Mouse (Mus musculus): ENCODE measurements around the gene Gm11562.

The Gm11562 gene

GRCm38 (mm10) chr11:99585096-99585495 is 35.1 kb downstream of the Gm11562 start:
- 51% methylated on average over 7 of the region's 7 CpGs for WGBS

GRCm38 (mm10) chr11:99583245-99583704 is 37.0 kb downstream of the Gm11562 start, which contains the start of gene Krtap1-4:
TSS of gene Krtap1-4 (minus strand) at chr11:99583654.
- WGBS, result 86% methylated on average over 5 of the region's 5 CpGs

DNA sequence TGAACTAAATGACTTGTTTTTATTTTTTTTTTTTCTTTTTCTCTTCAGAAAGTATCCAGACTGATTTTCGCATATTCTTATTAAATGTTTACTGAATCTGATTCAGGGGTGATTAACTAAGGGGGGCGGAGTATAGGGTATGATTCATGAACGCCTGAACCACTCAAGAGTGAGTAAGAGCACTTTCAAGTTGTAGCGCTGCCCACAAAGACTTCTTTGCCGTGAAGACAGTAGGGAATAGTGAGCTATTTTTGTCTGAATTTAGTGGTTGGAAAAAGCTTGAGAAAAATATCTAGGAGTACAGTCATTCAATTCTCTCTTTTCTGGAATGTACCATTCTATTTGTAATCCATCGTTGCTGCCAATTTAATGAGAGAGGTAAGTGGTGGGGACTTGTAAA is 38.7 kb downstream of the Gm11562 start:
- 44% methylated on average over 6 of the region's 6 CpGs for WGBS

DNA sequence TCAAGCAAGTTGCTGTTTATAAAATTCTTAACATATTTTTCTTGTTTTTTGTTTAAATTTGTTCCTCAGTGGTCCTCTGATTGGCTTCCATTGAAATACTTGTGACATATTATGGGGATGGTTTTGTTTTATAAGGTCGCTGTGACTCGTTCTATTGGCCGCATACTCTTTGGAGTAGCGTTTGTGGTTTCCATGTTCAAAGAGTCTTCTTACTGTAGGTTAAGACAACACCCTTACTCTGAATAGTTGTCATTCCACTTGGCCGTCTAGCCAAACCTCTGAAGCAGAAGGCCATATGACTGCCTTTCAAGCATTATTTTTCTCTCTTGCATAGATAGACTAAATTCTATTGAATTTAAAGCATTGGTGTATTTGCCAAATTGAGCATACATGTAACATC is 39.2 kb downstream of the Gm11562 start:
- WGBS, result 92% methylated on average over 5 of the region's 5 CpGs

- WGBS, result 82% methylated on average over 6 of the region's 6 CpGs
These were observed 39.6 kb downstream of the Gm11562 start, which contains the start of gene Krtap1-5 for GRCm38 (mm10) chr11:99580636-99581035. TSS of gene Krtap1-5 (minus strand) at chr11:99581016.

DNA sequence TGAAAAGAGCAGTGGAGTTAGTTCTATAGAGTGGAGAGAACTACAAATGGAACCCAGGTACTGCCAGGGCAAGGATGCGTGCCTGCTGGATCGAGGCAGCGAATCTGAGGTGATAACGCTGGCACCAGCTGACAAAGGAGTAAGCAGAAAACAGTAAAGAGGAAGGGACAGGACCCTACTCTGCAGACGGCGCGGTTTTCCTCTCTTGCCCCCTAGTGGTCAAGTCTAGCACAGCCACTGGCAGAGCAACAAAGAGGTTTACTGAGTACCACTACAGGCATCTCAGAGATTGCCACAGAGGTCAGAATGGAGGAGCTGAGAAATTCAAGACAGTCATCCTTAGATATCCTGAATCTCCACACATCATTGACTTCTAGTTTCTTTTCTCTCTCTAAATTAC is 46.1 kb downstream of the Gm11562 start:
- 7% methylated on average over 7 of the region's 7 CpGs for WGBS

DNA sequence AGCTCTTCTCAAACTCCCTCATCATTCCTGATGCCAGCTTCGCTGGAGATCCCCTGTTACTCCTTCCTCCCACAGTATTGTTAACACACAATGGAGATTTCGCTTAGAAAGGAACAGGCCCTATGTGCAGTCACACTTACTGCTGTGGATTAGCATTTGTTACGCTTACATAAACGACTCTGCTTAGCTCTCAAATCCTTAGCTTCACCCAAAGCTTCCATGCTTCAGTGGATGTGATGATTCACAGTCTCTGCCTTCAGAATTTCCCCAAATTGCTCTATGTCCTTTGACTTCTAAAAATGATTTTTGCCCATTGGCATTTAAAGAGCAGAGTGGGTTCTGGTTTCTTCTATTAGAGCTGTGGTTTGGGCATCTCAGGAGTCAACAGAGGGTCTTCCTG is 47.1 kb downstream of the Gm11562 start:
- WGBS, result 39% methylated on average over 4 of the region's 4 CpGs

Measured in cerebral cortex, adult 2 months (tissue).